Mouse (Mus musculus): Measurements from ENCODE around the gene Elob. TPM values are rescaled to one million over a fixed set of nuclear protein-coding genes. Genes with fewer than 3 reads are reported as not detected.

Gene Elob
- polyA plus RNA-seq, 1 experiment, result 628 TPM

GRCm38 (mm10) chr17:23828271-23829001 lies 500 bp downstream of the Elob start:
- Histone ChIP-seq H3K4me3 (ENCODE audit: insufficient read depth, low read length) (peak overlapping the region; percentile 74), H3K4me1 (ENCODE audit: control insufficient read depth, insufficient read depth, low read length) (no peaks in the 10 kb centered on the region; the same call in 1 of the 2 replicates), H3K27ac (ENCODE audit: insufficient read depth, low read length) (peak overlapping the region; percentile 43)
- TF ChIP-seq POLR2A (IDR thresholded peaks at IDR 0.05; ENCODE audit: extremely low read depth, insufficient read depth, low read length) (no peak), CTCF (IDR thresholded peaks at IDR 0.05; ENCODE audit: extremely low read depth, insufficient read depth, low read length) (no peak)

- H3K4me1 ChIP-seq (ENCODE audit: control insufficient read depth, insufficient read depth, low read length), result no peaks in the 10 kb centered on the region; the same call in 1 of the 2 replicates
- H3K4me3 ChIP-seq (ENCODE audit: insufficient read depth, low read length), result no peak overlapping the region
- H3K27ac ChIP-seq (ENCODE audit: insufficient read depth, low read length), result no peak overlapping the region
- TF ChIP-seq POLR2A (IDR thresholded peaks at IDR 0.05; ENCODE audit: extremely low read depth, insufficient read depth, low read length), result no peak
- TF ChIP-seq CTCF (IDR thresholded peaks at IDR 0.05; ENCODE audit: extremely low read depth, insufficient read depth, low read length), result no peak
Observed at GRCm38 (mm10) chr17:23825591-23825990, 3.3 kb downstream of the Elob start.

GRCm38 (mm10) chr17:23823614-23824013 lies 5.3 kb downstream of the Elob start:
- Histone ChIP-seq H3K4me1 (ENCODE audit: control insufficient read depth, insufficient read depth, low read length) (no peaks in the 10 kb centered on the region; the same call in 1 of the 2 replicates), H3K4me3 (ENCODE audit: insufficient read depth, low read length) (no peak overlapping the region), H3K27ac (ENCODE audit: insufficient read depth, low read length) (no peak overlapping the region)
- TF ChIP-seq POLR2A (IDR thresholded peaks at IDR 0.05; ENCODE audit: extremely low read depth, insufficient read depth, low read length), result peak; percentile 21; the same call in 1 of the 2 replicates
- no peak for TF ChIP-seq CTCF (IDR thresholded peaks at IDR 0.05; ENCODE audit: extremely low read depth, insufficient read depth, low read length)

DNA sequence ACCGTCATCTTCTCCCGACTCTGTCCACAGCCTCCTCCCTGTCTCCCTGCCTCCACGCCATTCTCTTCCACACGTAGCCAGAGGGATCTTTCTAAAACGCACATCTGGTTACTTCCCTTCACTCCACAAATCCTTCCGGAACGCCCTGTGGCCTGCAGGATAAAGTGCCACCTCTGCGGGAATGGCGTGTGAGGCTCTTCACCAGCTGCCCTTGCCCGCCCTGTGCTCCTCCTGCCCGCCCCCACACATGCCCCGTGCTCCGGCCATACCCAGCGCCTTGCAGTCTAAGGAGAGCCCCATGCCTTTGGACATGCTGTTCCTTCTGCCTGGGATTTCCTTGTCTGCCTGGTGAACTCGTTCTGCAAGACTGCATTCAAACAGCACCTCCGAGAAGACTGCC lies 5.9 kb downstream of the Elob start:
- Histone ChIP-seq H3K4me3 (ENCODE audit: insufficient read depth, low read length) (no peak overlapping the region), H3K4me1 (ENCODE audit: control insufficient read depth, insufficient read depth, low read length) (no peaks in the 10 kb centered on the region; the same call in 1 of the 2 replicates), H3K27ac (ENCODE audit: insufficient read depth, low read length) (no peak overlapping the region)
- TF ChIP-seq CTCF (IDR thresholded peaks at IDR 0.05; ENCODE audit: extremely low read depth, insufficient read depth, low read length), result no peak
- no peak for TF ChIP-seq POLR2A (IDR thresholded peaks at IDR 0.05; ENCODE audit: extremely low read depth, insufficient read depth, low read length)

DNA sequence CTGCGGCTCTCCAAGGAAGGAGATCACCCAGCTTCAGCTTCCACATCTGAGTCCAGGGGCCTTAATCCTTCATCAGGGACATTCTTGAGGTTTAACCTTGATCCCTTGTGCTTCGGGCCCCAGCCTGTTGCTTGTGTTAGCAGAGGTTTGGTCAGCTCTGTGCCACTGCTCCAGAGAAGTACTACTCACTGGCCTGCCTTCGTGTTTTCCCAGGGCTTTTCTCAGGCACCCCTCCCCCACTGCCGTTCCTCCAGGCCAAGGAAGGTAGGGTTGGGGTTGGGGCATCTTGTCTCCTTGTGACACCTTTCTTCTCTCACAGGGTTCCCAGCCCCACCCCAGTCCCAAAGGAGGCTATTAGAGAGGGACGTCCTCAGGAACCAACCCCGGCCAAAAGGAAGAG lies 6.8 kb downstream of the Elob start:
- no peak for TF ChIP-seq CTCF (IDR thresholded peaks at IDR 0.05; ENCODE audit: extremely low read depth, insufficient read depth, low read length)
- TF ChIP-seq POLR2A (IDR thresholded peaks at IDR 0.05; ENCODE audit: extremely low read depth, insufficient read depth, low read length), result no peak
- Histone ChIP-seq H3K27ac (ENCODE audit: insufficient read depth, low read length) (no peak overlapping the region), H3K4me1 (ENCODE audit: control insufficient read depth, insufficient read depth, low read length) (no peaks in the 10 kb centered on the region), H3K4me3 (ENCODE audit: insufficient read depth, low read length) (no peak overlapping the region)

DNA sequence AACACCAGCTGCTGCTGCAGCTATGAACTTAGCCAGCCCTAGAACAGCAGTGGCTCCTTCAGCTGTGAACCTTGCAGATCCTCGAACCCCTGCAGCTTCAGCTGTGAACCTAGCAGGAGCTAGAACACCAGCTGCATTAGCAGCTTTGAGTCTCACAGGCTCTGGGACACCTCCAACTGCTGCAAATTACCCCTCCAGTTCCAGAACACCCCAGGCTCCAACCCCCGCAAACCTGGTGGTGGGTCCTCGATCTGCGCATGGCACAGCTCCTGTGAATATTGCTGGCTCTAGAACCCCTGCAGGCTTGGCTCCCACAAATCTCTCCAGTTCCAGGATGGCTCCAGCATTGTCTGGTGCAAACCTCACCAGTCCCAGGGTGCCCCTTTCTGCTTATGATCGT lies 8.2 kb downstream of the Elob start:
- Histone ChIP-seq H3K27ac (ENCODE audit: insufficient read depth, low read length) (no peak overlapping the region), H3K4me1 (ENCODE audit: control insufficient read depth, insufficient read depth, low read length) (no peaks in the 10 kb centered on the region), H3K4me3 (ENCODE audit: insufficient read depth, low read length) (no peak overlapping the region)
- TF ChIP-seq POLR2A (IDR thresholded peaks at IDR 0.05; ENCODE audit: extremely low read depth, insufficient read depth, low read length) (no peak), CTCF (IDR thresholded peaks at IDR 0.05; ENCODE audit: extremely low read depth, insufficient read depth, low read length) (no peak)

GRCm38 (mm10) chr17:23819235-23819634 lies 9.7 kb downstream of the Elob start:
- TF ChIP-seq CTCF (IDR thresholded peaks at IDR 0.05; ENCODE audit: extremely low read depth, insufficient read depth, low read length), result no peak
- TF ChIP-seq POLR2A (IDR thresholded peaks at IDR 0.05; ENCODE audit: extremely low read depth, insufficient read depth, low read length), result no peak
- Histone ChIP-seq H3K4me3 (ENCODE audit: insufficient read depth, low read length) (no peak overlapping the region), H3K27ac (ENCODE audit: insufficient read depth, low read length) (no peak overlapping the region), H3K4me1 (ENCODE audit: control insufficient read depth, insufficient read depth, low read length) (no peaks in the 10 kb centered on the region)

GRCm38 (mm10) chr17:23818579-23818978 lies 10.4 kb downstream of the Elob start:
- Histone ChIP-seq H3K4me1 (ENCODE audit: control insufficient read depth, insufficient read depth, low read length) (no peaks in the 10 kb centered on the region), H3K4me3 (ENCODE audit: insufficient read depth, low read length) (no peak overlapping the region), H3K27ac (ENCODE audit: insufficient read depth, low read length) (no peak overlapping the region)
- TF ChIP-seq POLR2A (IDR thresholded peaks at IDR 0.05; ENCODE audit: extremely low read depth, insufficient read depth, low read length) (no peak), CTCF (IDR thresholded peaks at IDR 0.05; ENCODE audit: extremely low read depth, insufficient read depth, low read length) (no peak)

DNA sequence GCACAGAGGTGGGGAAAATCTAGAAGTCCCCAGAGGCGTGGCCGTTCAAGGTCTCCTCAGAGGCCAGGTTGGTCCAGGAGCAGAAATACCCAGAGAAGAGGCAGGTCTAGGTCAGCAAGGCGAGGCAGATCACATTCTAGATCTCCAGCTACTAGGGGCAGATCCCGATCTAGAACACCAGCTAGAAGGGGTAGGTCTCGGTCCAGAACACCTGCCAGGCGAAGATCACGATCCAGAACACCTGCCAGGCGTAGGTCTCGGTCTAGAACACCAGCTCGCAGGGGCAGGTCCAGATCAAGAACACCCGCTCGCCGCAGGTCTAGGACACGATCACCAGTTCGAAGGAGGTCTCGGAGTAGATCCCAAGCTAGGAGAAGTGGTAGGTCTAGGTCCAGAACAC lies 13.3 kb downstream of the Elob start:
- Histone ChIP-seq H3K4me3 (ENCODE audit: insufficient read depth, low read length) (no peak overlapping the region), H3K4me1 (ENCODE audit: control insufficient read depth, insufficient read depth, low read length) (no peaks in the 10 kb centered on the region), H3K27ac (ENCODE audit: insufficient read depth, low read length) (no peak overlapping the region)
- TF ChIP-seq POLR2A (IDR thresholded peaks at IDR 0.05; ENCODE audit: extremely low read depth, insufficient read depth, low read length), result no peak
- no peak for TF ChIP-seq CTCF (IDR thresholded peaks at IDR 0.05; ENCODE audit: extremely low read depth, insufficient read depth, low read length)

DNA sequence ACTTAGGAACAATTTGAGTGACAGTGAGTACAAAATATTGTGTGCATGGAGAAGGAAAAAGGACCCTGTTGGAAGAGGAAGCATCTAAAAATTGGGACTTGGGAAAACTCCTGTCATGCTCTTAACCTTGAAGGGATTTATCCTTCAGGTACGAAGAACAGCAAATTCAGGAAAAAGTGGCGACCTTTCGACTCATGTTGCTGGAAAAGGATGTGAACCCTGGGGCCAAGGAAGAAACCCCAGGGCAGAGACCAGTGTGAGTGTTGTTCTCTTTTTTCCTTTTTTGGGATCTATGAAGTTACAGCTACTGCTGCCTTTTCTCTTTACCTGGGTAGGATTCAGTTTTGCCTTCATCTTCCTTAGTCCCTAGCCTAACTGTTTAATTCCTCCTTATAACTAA lies 21.0 kb downstream of the Elob start:
- Histone ChIP-seq H3K4me1 (ENCODE audit: control insufficient read depth, insufficient read depth, low read length) (0 out of 2 replicates have a peak, but pooled peaks cover 1% of the 10 kb centered on the region), H3K27ac (ENCODE audit: insufficient read depth, low read length) (no peak overlapping the region), H3K4me3 (ENCODE audit: insufficient read depth, low read length) (no peak overlapping the region)
- TF ChIP-seq CTCF (IDR thresholded peaks at IDR 0.05; ENCODE audit: extremely low read depth, insufficient read depth, low read length) (no peak), POLR2A (IDR thresholded peaks at IDR 0.05; ENCODE audit: extremely low read depth, insufficient read depth, low read length) (no peak)
